23 mouse cellular contexts compared by ENCODE assay signal in the genomic region with DNA sequence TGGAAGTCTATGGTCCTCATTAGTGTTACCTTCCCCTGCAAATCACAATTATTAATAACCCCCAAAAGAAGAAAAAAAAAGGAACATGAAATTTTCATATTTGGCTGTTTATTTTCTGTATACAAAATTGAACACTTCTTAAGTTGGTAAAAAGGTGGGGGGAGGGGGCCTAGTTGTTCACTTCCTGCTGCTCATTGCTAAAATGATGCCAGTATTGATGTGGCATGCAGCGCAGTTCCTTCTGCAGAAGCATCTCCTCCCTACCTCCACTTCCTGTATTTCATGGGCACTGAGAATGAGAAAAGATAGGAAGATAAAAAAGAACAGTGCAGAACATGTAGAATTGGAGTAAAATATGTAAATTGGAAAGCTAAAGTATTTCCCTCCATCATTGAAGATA.
DNase-seq lines count a peak whose midpoint lies in the region; TF ChIP-seq lines count a peak whose summit lies in the region.
"Had no signal": no experiment of that assay in that cellular context is flagged by ENCODE, and none has a peak within 500 bp of the region (broad histone marks: within the 10 kb centered on the region; RNA-seq: fewer than 3 reads in every experiment).

No protein-coding gene starts in this region.

- no peak for TF ChIP-seq CTCF in layer of hippocampus, adult 2 months (conservative IDR thresholded peaks at IDR 0.05)

- DNase-seq in CD4-positive helper T cell, adult 2 months (ENCODE audit: low read depth, low spot score): peak; percentile 43
- peak; percentile 60 for DNase-seq in naive thymus-derived CD4-positive, alpha-beta T cell, adult 2 months (ENCODE audit: low read depth)
- DNase-seq in thymus, postnatal 10 days (ENCODE audit: low spot score in 2 of 2): peak; percentile 15 to 28
- peak; percentile 8 to 38 for DNase-seq in thymus, postnatal 36 days
- no peak for DNase-seq in urinary bladder, postnatal 14 days (ENCODE audit: low spot score)
- no peak for DNase-seq in layer of hippocampus, adult 2 months (ENCODE audit: low spot score in 2 of 2)
- no peak for DNase-seq in adrenal gland, postnatal 14 days
- DNase-seq: adrenal gland, adult 2 months; adrenal gland, postnatal 25 days; B cell, adult 2 months; cerebellum, adult 11-12 months; cerebellum, adult 8-10 months; cerebellum, postnatal 10 days; cerebellum, postnatal 36 days; embryo, embryonic 11 days; gastrocnemius, postnatal 10 days; gastrocnemius, postnatal 36 days had no signal

- H3K27ac ChIP-seq in layer of hippocampus, adult 2 months: no peak overlapping the region
- H3K27ac ChIP-seq: embryonic facial prominence, embryonic 10.5 days; embryonic facial prominence, embryonic 13.5 days; forebrain, embryonic 12.5 days; forebrain, embryonic 15.5 days; hindbrain, embryonic 13.5 days had no signal

- H3K4me3 ChIP-seq in layer of hippocampus, adult 2 months: no peak overlapping the region
- H3K4me3 ChIP-seq: embryonic facial prominence, embryonic 10.5 days; embryonic facial prominence, embryonic 13.5 days; erythroblast, embryonic 14.5 days; forebrain, embryonic 12.5 days; forebrain, embryonic 15.5 days; hindbrain, embryonic 13.5 days had no signal

Comparison
In these comparisons a context has a peak if more than half of its experiments do, and no peak if none do; other contexts are left out.
1. DNase-seq: peak in CD4-positive helper T cell, adult 2 months (single experiment), naive thymus-derived CD4-positive, alpha-beta T cell, adult 2 months (single experiment), thymus, postnatal 10 days (2 of 2) and thymus, postnatal 36 days (2 of 2); none in urinary bladder, postnatal 14 days (single experiment), layer of hippocampus, adult 2 months (0 of 2) and adrenal gland, postnatal 14 days (single experiment).